Mouse (Mus musculus) stomach, embryonic 16.5 days (tissue): ENCODE results near the gene Rps23. TPM values are rescaled to one million over a fixed set of nuclear protein-coding genes. Genes with fewer than 3 reads are reported as not detected.
"Not testable (repeated sequence)": the region's sequence is repeated elsewhere in the genome, so short reads cannot be mapped to it uniquely, and the experiment has no call there.

Experiments used
- ATAC-seq: fragments of 200-750 bp; cut with Nextera tagmentation; 2 replicates; pipeline ENCODE4 v1.8.0; 2017; ENCODE audit warnings: moderate number of reproducible peaks, moderate TSS enrichment; ENCODE audit not compliant: insufficient read depth, low FRiP score
- H3K27ac ChIP-seq: fragments of 300-500 bp; sonication (generic); 2 replicates; pipeline ENCODE4 v1.5.1; 2014; ENCODE audit warnings: low read length
- H3K27me3 ChIP-seq: fragments of 300-500 bp; sonication (generic); 2 replicates; pipeline ENCODE4 v1.6.1; 2014; ENCODE audit warnings: low read length, control low read depth, mixed read lengths; ENCODE audit not compliant: control insufficient read depth, insufficient read depth
- H3K36me3 ChIP-seq: fragments of 300-500 bp; sonication (generic); 2 replicates; pipeline ENCODE4 v1.6.1; 2014; ENCODE audit warnings: low read length; ENCODE audit not compliant: control insufficient read depth, insufficient read depth
- H3K4me1 ChIP-seq: fragments of 300-500 bp; sonication (generic); 2 replicates; pipeline ENCODE4 v1.6.1; 2014; ENCODE audit warnings: low read length, control low read depth, mixed read lengths; ENCODE audit not compliant: control insufficient read depth, insufficient read depth
- H3K4me2 ChIP-seq: fragments of 300-500 bp; sonication (generic); 2 replicates; pipeline ENCODE4 v1.6.1; 2014; ENCODE audit warnings: low read depth, low read length, mixed read lengths
- H3K4me3 ChIP-seq: fragments of 300-500 bp; sonication (generic); replicated peaks from 2 replicates; pipeline ENCODE4 v1.5.1; 2014; ENCODE audit warnings: mild to moderate bottlenecking, low read length
- H3K9ac ChIP-seq: fragments of 300-500 bp; sonication (generic); 2 replicates; pipeline ENCODE4 v1.6.1; 2014; ENCODE audit warnings: low read length
- H3K9me3 ChIP-seq: fragments of 300-500 bp; sonication (generic); replicated peaks from 2 replicates; pipeline ENCODE4 v1.6.1; 2016; ENCODE audit warnings: low read length, control low read depth; ENCODE audit not compliant: control insufficient read depth
- WGBS: fragments of 180-500 bp; shearing (Covaris S2); extraction: QIAGEN DNeasy Blood & Tissue Kit; methylation state at CpG from one replicate; pipeline ENCODE4 v1.1.7; 2014; 5-methylcytosine and 5-hydroxymethylcytosine counted together
- polyA plus RNA-seq: library from polyadenylated mRNA; unstranded; fragments of >200 nt; fragmentation: Nextera tagmentation; extraction: Ambion mirVana; gene quantifications from 2 replicates; pipeline ENCODE4 v1.2.1, GENCODE M21; 2015

Rps23 gene
- polyA plus RNA-seq, 1 experiment from 2014 or later, result 217 TPM

- Histone ChIP-seq H3K4me3 (no peak overlapping the region), H3K27me3 (no peaks in the 10 kb centered on the region), H3K4me2 (no peak overlapping the region), H3K27ac (no peak overlapping the region), H3K36me3 (peaks cover 15% of the 10 kb centered on the region; the same call in 1 of the 2 replicates), H3K9ac (no peak overlapping the region), H3K9me3 (no peaks in the 10 kb centered on the region), H3K4me1 (0 out of 2 replicates have a peak, but pooled peaks cover 4% of the 10 kb centered on the region)
- no peak for ATAC-seq
- 65% methylated on average over 5 of the region's 5 CpGs for WGBS
Measured at GRCm38 (mm10) chr13:90926938-90927633, 4.3 kb downstream of the Rps23 start.

GRCm38 (mm10) chr13:90928266-90928665, 5.5 kb downstream of the Rps23 start:
- not testable (repeated sequence) for H3K27me3 ChIP-seq, H3K9ac ChIP-seq, H3K4me3 ChIP-seq, ATAC-seq, H3K4me2 ChIP-seq, H3K4me1 ChIP-seq, H3K9me3 ChIP-seq, H3K27ac ChIP-seq
- H3K36me3 ChIP-seq, result peaks cover 15% of the 10 kb centered on the region; the same call in 1 of the 2 replicates
- WGBS, result 89% methylated on average over 10 of the region's 10 CpGs

GRCm38 (mm10) chr13:90929847-90930246, 7.1 kb downstream of the Rps23 start:
- Histone ChIP-seq H3K27ac (no peak overlapping the region), H3K4me3 (no peak overlapping the region), H3K4me1 (no peaks in the 10 kb centered on the region), H3K27me3 (no peaks in the 10 kb centered on the region), H3K4me2 (no peak overlapping the region), H3K36me3 (peaks cover 13% of the 10 kb centered on the region; the same call in 1 of the 2 replicates), H3K9ac (no peak overlapping the region), H3K9me3 (no peaks in the 10 kb centered on the region)
- ATAC-seq, result no peak
- WGBS, result 20% methylated on average over 5 of the region's 5 CpGs

GRCm38 (mm10) chr13:90933256-90933655, 10.5 kb downstream of the Rps23 start:
- WGBS, result 70% methylated on average over 3 of the region's 3 CpGs
- H3K4me3 ChIP-seq, result no peak overlapping the region
- no peak for ATAC-seq

GRCm38 (mm10) chr13:90935852-90936251, 13.1 kb downstream of the Rps23 start:
- Histone ChIP-seq H3K36me3 (no peaks in the 10 kb centered on the region), H3K27me3 (no peaks in the 10 kb centered on the region), H3K4me1 (no peaks in the 10 kb centered on the region), H3K4me3 (no peak overlapping the region), H3K9ac (no peak overlapping the region), H3K4me2 (no peak overlapping the region), H3K27ac (no peak overlapping the region), H3K9me3 (no peaks in the 10 kb centered on the region)
- 80% methylated on average over 7 of the region's 7 CpGs for whole genome bisulfite sequencing
- ATAC-seq, result no peak

More at GRCm38 (mm10) chr13:90933256-90933655, 10.5 kb downstream of the Rps23 start:
- Histone ChIP-seq H3K9ac (no peak overlapping the region), H3K9me3 (no peaks in the 10 kb centered on the region), H3K4me1 (no peaks in the 10 kb centered on the region), H3K27ac (no peak overlapping the region), H3K27me3 (no peaks in the 10 kb centered on the region), H3K4me2 (no peak overlapping the region), H3K36me3 (no peaks in the 10 kb centered on the region)

GRCm38 (mm10) chr13:90939192-90939591, 16.4 kb downstream of the Rps23 start:
- no peak overlapping the region for H3K4me3 ChIP-seq
- no peak for ATAC-seq
- H3K4me2 ChIP-seq, result no peak overlapping the region
- H3K9me3 ChIP-seq, result no peaks in the 10 kb centered on the region
- H3K9ac ChIP-seq, result no peak overlapping the region
- no peaks in the 10 kb centered on the region for H3K36me3 ChIP-seq
- H3K27me3 ChIP-seq, result no peaks in the 10 kb centered on the region
- WGBS, result 35% methylated on average over 6 of the region's 6 CpGs
- no peaks in the 10 kb centered on the region for H3K4me1 ChIP-seq
- no peak overlapping the region for H3K27ac ChIP-seq

GRCm38 (mm10) chr13:90939600-90939999, 16.8 kb downstream of the Rps23 start:
- H3K36me3 ChIP-seq, result no peaks in the 10 kb centered on the region
- no peak for ATAC-seq
- no peaks in the 10 kb centered on the region for H3K4me1 ChIP-seq
- H3K9me3 ChIP-seq, result no peaks in the 10 kb centered on the region
- no peak overlapping the region for H3K4me3 ChIP-seq
- 78% methylated on average over 5 of the region's 5 CpGs for WGBS
- H3K9ac ChIP-seq, result no peak overlapping the region
- no peak overlapping the region for H3K4me2 ChIP-seq
- no peak overlapping the region for H3K27ac ChIP-seq
- H3K27me3 ChIP-seq, result no peaks in the 10 kb centered on the region

- no peaks in the 10 kb centered on the region for H3K36me3 ChIP-seq
- WGBS, result 52% methylated on average over 2 of the region's 2 CpGs
- no peak for ATAC-seq
- H3K9me3 ChIP-seq, result peaks cover 5% of the 10 kb centered on the region; the same call in 1 of the 2 replicates
- H3K9ac ChIP-seq, result no peak overlapping the region
- no peak overlapping the region for H3K27ac ChIP-seq
- H3K27me3 ChIP-seq, result no peaks in the 10 kb centered on the region
- no peak overlapping the region for H3K4me2 ChIP-seq
- no peak overlapping the region for H3K4me3 ChIP-seq
- H3K4me1 ChIP-seq, result no peaks in the 10 kb centered on the region
Measured at GRCm38 (mm10) chr13:90958894-90959293, 36.1 kb downstream of the Rps23 start.

GRCm38 (mm10) chr13:90960591-90960990, 37.8 kb downstream of the Rps23 start:
- no peaks in the 10 kb centered on the region for H3K4me1 ChIP-seq
- no peak overlapping the region for H3K9ac ChIP-seq
- H3K36me3 ChIP-seq, result no peaks in the 10 kb centered on the region
- ATAC-seq, result no peak
- 89% methylated on average over 8 of the region's 8 CpGs for WGBS
- H3K27ac ChIP-seq, result no peak overlapping the region
- peaks cover 5% of the 10 kb centered on the region; the same call in 1 of the 2 replicates for H3K9me3 ChIP-seq
- no peak overlapping the region for H3K4me2 ChIP-seq
- H3K27me3 ChIP-seq, result no peaks in the 10 kb centered on the region
- H3K4me3 ChIP-seq, result no peak overlapping the region
